Mouse (Mus musculus): Measurements from ENCODE around the gene Plin3. TPM values are rescaled to one million over a fixed set of nuclear protein-coding genes. Genes with fewer than 3 reads are reported as not detected.

Plin3 gene
- total RNA-seq (2021): 100 to 1,000 TPM; 178 to 190 TPM
- long read RNA-seq, experiment 1, transcript Plin3-201 (8 exons, 3,645 nt): major isoform, 105 of 156 reads
- long read RNA-seq, experiment 1, partial matches to known transcripts: 37 of 156 reads
- long read RNA-seq, experiment 1, other reads (novel, unspliced or antisense): 14 of 156 reads
- long read RNA-seq, experiment 2, transcript Plin3-201 (8 exons, 3,645 nt): major isoform, 44 of 73 reads
- long read RNA-seq, experiment 2, partial matches to known transcripts: 23 of 73 reads
- long read RNA-seq, experiment 2, other reads (novel, unspliced or antisense): 6 of 73 reads

- peak; percentile 63 to 79 for DNase-seq
Measured at GRCm38 (mm10) chr17:56292531-56293222, at the start of gene Plin3. TSS of gene Plin3 (minus strand) at chr17:56292873.

GRCm38 (mm10) chr17:56340717-56341116 lies 48.0 kb upstream of the Plin3 start:
- DNase-seq: no peak

GRCm38 (mm10) chr17:56338909-56339308 lies 46.2 kb upstream of the Plin3 start:
- peak in 1 of 2 experiments; percentile 45 for DNase-seq

- DNase-seq: peak in 1 of 2 experiments; percentile 31
Measured at GRCm38 (mm10) chr17:56337791-56338190, 45.1 kb upstream of the Plin3 start.

GRCm38 (mm10) chr17:56337190-56337589 lies 44.5 kb upstream of the Plin3 start:
- DNase-seq: peak; percentile 57 to 77

- DNase-seq: no peak
Measured at GRCm38 (mm10) chr17:56332987-56333386, 40.3 kb upstream of the Plin3 start.

GRCm38 (mm10) chr17:56331256-56331655 lies 38.6 kb upstream of the Plin3 start:
- peak; percentile 49 to 50 for DNase-seq

GRCm38 (mm10) chr17:56330345-56330744 lies 37.7 kb upstream of the Plin3 start:
- DNase-seq: no peak

GRCm38 (mm10) chr17:56329267-56329666 lies 36.6 kb upstream of the Plin3 start:
- no peak for DNase-seq

- DNase-seq: no peak
Measured at GRCm38 (mm10) chr17:56326153-56327147, 33.8 kb upstream of the Plin3 start.

GRCm38 (mm10) chr17:56325450-56326152 lies 32.9 kb upstream of the Plin3 start, which contains the start of gene Kdm4b:
TSS of gene Kdm4b (plus strand) at chr17:56326062.
- DNase-seq: peak; percentile 98 to 100

GRCm38 (mm10) chr17:56324419-56324818 lies 31.7 kb upstream of the Plin3 start:
- DNase-seq: no peak

- DNase-seq: no peak
Measured at GRCm38 (mm10) chr17:56309191-56309945, 16.7 kb upstream of the Plin3 start.

- DNase-seq: no peak
Measured at GRCm38 (mm10) chr17:56308088-56308487, 15.4 kb upstream of the Plin3 start.

- no peak for DNase-seq
Measured at GRCm38 (mm10) chr17:56305826-56306225, 13.2 kb upstream of the Plin3 start.

GRCm38 (mm10) chr17:56305156-56305555 lies 12.5 kb upstream of the Plin3 start:
- DNase-seq: no peak

GRCm38 (mm10) chr17:56304718-56305117 lies 12.0 kb upstream of the Plin3 start:
- DNase-seq: no peak

- peak; percentile 97 to 98 for DNase-seq
Measured at GRCm38 (mm10) chr17:56303847-56304586, 11.3 kb upstream of the Plin3 start.

GRCm38 (mm10) chr17:56303160-56303846 lies 10.6 kb upstream of the Plin3 start, which contains the start of gene Uhrf1:
TSS of gene Uhrf1 (plus strand) at chr17:56303321.
- peak; percentile 76 to 83 for DNase-seq
